8 mouse cellular contexts compared by ENCODE assay signal in genomic region chr12:86077736-86078135, GRCm38 (mm10). TPM values are rescaled to one million over a fixed set of nuclear protein-coding genes. Genes with fewer than 3 reads are reported as not detected.
DNase-seq lines count a peak whose midpoint lies in the region; ATAC-seq lines count a peak whose summit lies in the region.
"Had no signal": no experiment of that assay in that cellular context is flagged by ENCODE, and none has a peak within 500 bp of the region (broad histone marks: within the 10 kb centered on the region; RNA-seq: fewer than 3 reads in every experiment).

No protein-coding gene starts in this region.

- DNase-seq in ovary, postnatal 10 days (ENCODE audit: low spot score): peak; percentile 18
- no peak for DNase-seq in ovary, postnatal 36 days (ENCODE audit: low spot score)
- DNase-seq in intestine, embryonic 14.5 days (ENCODE audit: low spot score): peak; percentile 55
- peak; percentile 18 for DNase-seq in neural tube, embryonic 11.5 days (ENCODE audit: low spot score)
- DNase-seq in layer of hippocampus, postnatal 25 days (ENCODE audit: extremely low spot score in 1 of 2, low spot score in 1 of 2): no peak
- no peak for DNase-seq in B cell, adult 2 months

- H3K27me3 ChIP-seq in embryonic facial prominence, embryonic 13.5 days: no peaks in the 10 kb centered on the region
- H3K27me3 ChIP-seq in intestine, embryonic 14.5 days (replicated peaks; ENCODE audit: control insufficient read depth, insufficient read depth, low read length): no peaks in the 10 kb centered on the region
- no peaks in the 10 kb centered on the region for H3K27me3 ChIP-seq in neural tube, embryonic 11.5 days (ENCODE audit: control insufficient read depth, insufficient read depth, low read length)

- peak overlapping the region; percentile 58 for H3K4me3 ChIP-seq in embryonic facial prominence, embryonic 13.5 days
- peak overlapping the region; percentile 54 for H3K4me3 ChIP-seq in intestine, embryonic 14.5 days (ENCODE audit: low read depth, low read length)
- peak overlapping the region; percentile 32 for H3K4me3 ChIP-seq in neural tube, embryonic 11.5 days (ENCODE audit: low read depth, low read length)

- H3K9me3 ChIP-seq in embryonic facial prominence, embryonic 13.5 days: no peaks in the 10 kb centered on the region
- no peaks in the 10 kb centered on the region for H3K9me3 ChIP-seq in intestine, embryonic 14.5 days (ENCODE audit: control insufficient read depth, low read length)
- no peaks in the 10 kb centered on the region for H3K9me3 ChIP-seq in neural tube, embryonic 11.5 days (ENCODE audit: control insufficient read depth, low read length)

- no peak for ATAC-seq in embryonic facial prominence, embryonic 13.5 days (ENCODE audit: insufficient number of reproducible peaks, insufficient read depth, low FRiP score, low TSS enrichment, low read depth)
- ATAC-seq in intestine, embryonic 14.5 days (replicated peaks; ENCODE audit: low FRiP score, low TSS enrichment, low read depth): no peak
- ATAC-seq in neural tube, embryonic 11.5 days (ENCODE audit: insufficient read depth, low FRiP score, low TSS enrichment): no peak

- no peaks in the 10 kb centered on the region for H3K36me3 ChIP-seq in embryonic facial prominence, embryonic 13.5 days
- H3K36me3 ChIP-seq in intestine, embryonic 14.5 days (ENCODE audit: control insufficient read depth, insufficient read depth, low read length): no peaks in the 10 kb centered on the region
- no peaks in the 10 kb centered on the region for H3K36me3 ChIP-seq in neural tube, embryonic 11.5 days (ENCODE audit: control insufficient read depth, insufficient read depth, low read length)

- WGBS in embryonic facial prominence, embryonic 13.5 days: 14% methylated on average over 11 of the region's 11 CpGs
- 20% methylated on average over 11 of the region's 11 CpGs for WGBS in intestine, embryonic 14.5 days
- 21% methylated on average over 11 of the region's 11 CpGs for WGBS in neural tube, embryonic 11.5 days

- H3K27ac ChIP-seq in embryonic facial prominence, embryonic 13.5 days: peak overlapping the region; percentile 99
- H3K27ac ChIP-seq in intestine, embryonic 14.5 days (ENCODE audit: low read depth): peak overlapping the region; percentile 96; the same call in 1 of the 2 replicates
- no peak overlapping the region for H3K27ac ChIP-seq in neural tube, embryonic 11.5 days (ENCODE audit: low read depth, low read length)

- H3K9ac ChIP-seq in embryonic facial prominence, embryonic 13.5 days: peak overlapping the region; percentile 82
- H3K9ac ChIP-seq in intestine, embryonic 14.5 days (ENCODE audit: low read length): peak overlapping the region; percentile 73
- H3K9ac ChIP-seq in neural tube, embryonic 11.5 days (ENCODE audit: low read length): peak overlapping the region; percentile 49

- peak overlapping the region; percentile 91 for H3K4me2 ChIP-seq in embryonic facial prominence, embryonic 13.5 days
- peak overlapping the region; percentile 78 for H3K4me2 ChIP-seq in intestine, embryonic 14.5 days (ENCODE audit: low read length)
- peak overlapping the region; percentile 46 for H3K4me2 ChIP-seq in neural tube, embryonic 11.5 days (ENCODE audit: low read depth)

- peaks cover 34% of the 10 kb centered on the region for H3K4me1 ChIP-seq in embryonic facial prominence, embryonic 13.5 days
- peaks cover 12% of the 10 kb centered on the region for H3K4me1 ChIP-seq in intestine, embryonic 14.5 days (replicated peaks; ENCODE audit: control insufficient read depth, insufficient read depth, low read length)
- peaks cover 8% of the 10 kb centered on the region; the same call in 1 of the 2 replicates for H3K4me1 ChIP-seq in neural tube, embryonic 11.5 days (ENCODE audit: control insufficient read depth, insufficient read depth, low read length)

RNA-seq across cellular contexts. Expression of gene Tgfb3, which starts 1.1 kb away (rescaled TPM):
- polyA plus RNA-seq in embryonic facial prominence, embryonic 13.5 days (2015; fragmentation: Nextera tagmentation; extraction: Ambion mirVana): 43.1 and 48.0 TPM in 2 replicates
- polyA plus RNA-seq in intestine, embryonic 14.5 days (2014; fragmentation: Nextera tagmentation; extraction: Ambion mirVana): 22.0 and 22.1 TPM in 2 replicates
- 10.1 and 11.6 TPM in 2 replicates for polyA plus RNA-seq in neural tube, embryonic 11.5 days (2014; fragmentation: Nextera tagmentation; extraction: Ambion mirVana)
- total RNA-seq in layer of hippocampus, postnatal 25 days (2021): 10 to 100 TPM; 13.5 to 14.8 TPM

RNA-seq across cellular contexts. Expression of gene Ift43, which starts 4.6 kb away (rescaled TPM):
- 80.3 and 90.9 TPM in 2 replicates for polyA plus RNA-seq in embryonic facial prominence, embryonic 13.5 days (2015; fragmentation: Nextera tagmentation; extraction: Ambion mirVana)
- polyA plus RNA-seq in intestine, embryonic 14.5 days (2014; fragmentation: Nextera tagmentation; extraction: Ambion mirVana): 81.5 and 88.7 TPM in 2 replicates
- 84.0 and 88.1 TPM in 2 replicates for polyA plus RNA-seq in neural tube, embryonic 11.5 days (2014; fragmentation: Nextera tagmentation; extraction: Ambion mirVana)
- total RNA-seq in layer of hippocampus, postnatal 25 days (2021): 10 to 100 TPM; 12.5 to 14.4 TPM
- total RNA-seq: neutrophil, adult 5-6 weeks had no signal

Comparison
In these comparisons a context has a peak if more than half of its experiments do, and no peak if none do; other contexts are left out.
1. DNase-seq: peak in ovary, postnatal 10 days (single experiment), intestine, embryonic 14.5 days (single experiment) and neural tube, embryonic 11.5 days (single experiment); none in ovary, postnatal 36 days (single experiment), layer of hippocampus, postnatal 25 days (0 of 2) and B cell, adult 2 months (0 of 2).
2. Peak in every context shown above with its lines, with median percentiles within 50 percentile points of each other: H3K4me2 ChIP-seq, H3K4me3 ChIP-seq and H3K9ac ChIP-seq.